8 mouse cellular contexts compared by ENCODE assay signal in genomic region chr11:65088451-65089222, GRCm38 (mm10).
DNase-seq lines count a peak whose midpoint lies in the region; ATAC-seq and TF ChIP-seq lines count a peak whose summit lies in the region.

No protein-coding gene starts in this region.

- TF ChIP-seq POLR2A in thymus, adult 2 months (IDR thresholded peaks at IDR 0.05; ENCODE audit: control insufficient read depth, extremely low read depth, insufficient read depth, low read length, poor library complexity), result no peak

- H3K27me3 ChIP-seq in thymus, adult 2 months (ENCODE audit: control insufficient read depth, insufficient read depth, low read length), result no peaks in the 10 kb centered on the region
- H3K27me3 ChIP-seq in lung, embryonic 16.5 days (ENCODE audit: control insufficient read depth, insufficient read depth, low read depth, low read length), result no peaks in the 10 kb centered on the region

- ATAC-seq in lung, embryonic 16.5 days (ENCODE audit: low read depth), result peak; percentile 41; the same call in 1 of the 2 replicates
- ATAC-seq in erythroblast, adult 5-6 weeks (replicated peaks; ENCODE audit: low FRiP score, poor library complexity, severe bottlenecking), result no peak

- H3K4me1 ChIP-seq in thymus, adult 2 months (replicated peaks; ENCODE audit: control insufficient read depth, insufficient read depth, low read length), result no peaks in the 10 kb centered on the region
- no peaks in the 10 kb centered on the region for H3K4me1 ChIP-seq in lung, embryonic 16.5 days (replicated peaks; ENCODE audit: control insufficient read depth, insufficient read depth, low read length)

- no peak overlapping the region for H3K4me3 ChIP-seq in thymus, adult 2 months (ENCODE audit: control insufficient read depth, insufficient read depth, low read length)
- H3K4me3 ChIP-seq in lung, embryonic 16.5 days (ENCODE audit: low read length), result no peak overlapping the region

- peak; percentile 15 for DNase-seq in gastrocnemius, adult 18-20 months (ENCODE audit: low spot score)
- DNase-seq in gastrocnemius, adult 8-10 months (ENCODE audit: low spot score in 2 of 2), result no peak
- peak; percentile 6 for DNase-seq in thymus, adult 2 months
- no peak for DNase-seq in thymus, postnatal 10 days (ENCODE audit: low spot score in 2 of 2)
- DNase-seq in cerebellum, adult 8-10 months, result peak; percentile 73
- peak; percentile 12 for DNase-seq in hindlimb bud, embryonic 11.5 days (ENCODE audit: extremely low spot score, low read depth, low spot score)

- no peak for TF ChIP-seq CTCF in thymus, adult 2 months (IDR thresholded peaks at IDR 0.05; ENCODE audit: borderline replicate concordance, control insufficient read depth, extremely low read depth, insufficient read depth, low read length, poor library complexity)

- H3K27ac ChIP-seq in thymus, adult 2 months (ENCODE audit: control insufficient read depth, insufficient read depth, low read length), result no peak overlapping the region
- no peak overlapping the region for H3K27ac ChIP-seq in lung, embryonic 16.5 days (ENCODE audit: low read length)

- H3K36me3 ChIP-seq in thymus, adult 2 months (ENCODE audit: control insufficient read depth, insufficient read depth, low read length), result no peaks in the 10 kb centered on the region
- H3K36me3 ChIP-seq in lung, embryonic 16.5 days (ENCODE audit: control insufficient read depth, insufficient read depth, low read length), result no peaks in the 10 kb centered on the region

- H3K9ac ChIP-seq in lung, embryonic 16.5 days (ENCODE audit: low read length), result no peak overlapping the region

- H3K4me2 ChIP-seq in lung, embryonic 16.5 days (ENCODE audit: low read depth, low read length), result no peak overlapping the region

- WGBS in thymus, adult 2 months, result 62% methylated on average over 5 of the region's 5 CpGs
- WGBS in lung, embryonic 16.5 days, result 26% methylated on average over 5 of the region's 5 CpGs

- H3K9me3 ChIP-seq in lung, embryonic 16.5 days (ENCODE audit: control insufficient read depth, low read length), result peaks cover 3% of the 10 kb centered on the region; the same call in 1 of the 2 replicates

Comparison
In these comparisons a context has a peak if more than half of its experiments do, and no peak if none do; other contexts are left out.
1. DNase-seq: peak in gastrocnemius, adult 18-20 months (single experiment), thymus, adult 2 months (single experiment), cerebellum, adult 8-10 months (single experiment) and hindlimb bud, embryonic 11.5 days (single experiment); none in gastrocnemius, adult 8-10 months (0 of 2) and thymus, postnatal 10 days (0 of 2).